17 mouse cellular contexts compared by ENCODE assay signal in genomic region chr9:78547742-78548141, GRCm38 (mm10). TPM values are rescaled to one million over a fixed set of nuclear protein-coding genes. Genes with fewer than 3 reads are reported as not detected.
A peak's percentile ranks its signal among the peaks of the same experiment; 100 is the strongest.
DNase-seq lines count a peak whose midpoint lies in the region; ATAC-seq and TF ChIP-seq lines count a peak whose summit lies in the region.
"Had no signal": no experiment of that assay in that cellular context is flagged by ENCODE, and none has a peak within 500 bp of the region (broad histone marks: within the 10 kb centered on the region; RNA-seq: fewer than 3 reads in every experiment).

No protein-coding gene starts in this region.

- no peak overlapping the region for H3K4me3 ChIP-seq in layer of hippocampus, adult 2 months
- H3K4me3 ChIP-seq in liver, embryonic 14.5 days (ENCODE audit: insufficient read depth in 1 of 2, low read depth in 2 of 2, low read length in 2 of 2), result no peak overlapping the region
- H3K4me3 ChIP-seq in thymus, adult 2 months (ENCODE audit: control insufficient read depth, insufficient read depth, low read length), result no peak overlapping the region
- H3K4me3 ChIP-seq: embryonic facial prominence, embryonic 10.5 days; forebrain, embryonic 10.5 days; heart, embryonic 12.5 days; hindbrain, embryonic 13.5 days; kidney, embryonic 15.5 days; limb, embryonic 15.5 days had no signal

- no peak for ATAC-seq in liver, embryonic 14.5 days (ENCODE audit: insufficient read depth)

- TF ChIP-seq POLR2A in thymus, adult 2 months (IDR thresholded peaks at IDR 0.05; ENCODE audit: control insufficient read depth, extremely low read depth, insufficient read depth, low read length, poor library complexity), result no peak

- no peaks in the 10 kb centered on the region for H3K4me1 ChIP-seq in liver, embryonic 14.5 days (replicated peaks; ENCODE audit: control insufficient read depth in 2 of 2, insufficient read depth in 2 of 2, low read length in 1 of 2)
- no peaks in the 10 kb centered on the region for H3K4me1 ChIP-seq in thymus, adult 2 months (replicated peaks; ENCODE audit: control insufficient read depth, insufficient read depth, low read length)
- H3K4me1 ChIP-seq: embryonic facial prominence, embryonic 10.5 days; forebrain, embryonic 10.5 days; heart, embryonic 12.5 days; hindbrain, embryonic 13.5 days; kidney, embryonic 15.5 days; limb, embryonic 15.5 days had no signal

- peak; percentile 17 to 41 for DNase-seq in cerebellum, postnatal 10 days
- no peak for DNase-seq in cerebellum, adult 8-10 months
- DNase-seq in layer of hippocampus, adult 2 months (ENCODE audit: low spot score in 2 of 2), result no peak
- DNase-seq in layer of hippocampus, postnatal 36 days, result no peak
- peak; percentile 25 for DNase-seq in NIH3T3 (ENCODE audit: low read depth)
- no peak for DNase-seq in liver, embryonic 14.5 days (ENCODE audit: low read depth in 3 of 3, low spot score in 3 of 3)
- no peak for DNase-seq in spleen, postnatal 14 days (ENCODE audit: low spot score in 2 of 2)
- no peak for DNase-seq in thymus, adult 2 months
- DNase-seq: adrenal gland, postnatal 14 days; cerebellum, adult 11 months; retina, postnatal 1 day had no signal

- 84% methylated on average over 12 of the region's 12 CpGs for whole genome bisulfite sequencing in liver, embryonic 14.5 days (ENCODE audit: insufficient replicate concordance)
- WGBS in thymus, adult 2 months, result 96% methylated on average over 12 of the region's 12 CpGs

- no peaks in the 10 kb centered on the region for H3K9me3 ChIP-seq in liver, embryonic 14.5 days (ENCODE audit: control insufficient read depth, low read length)
- H3K9me3 ChIP-seq: embryonic facial prominence, embryonic 10.5 days; forebrain, embryonic 10.5 days; heart, embryonic 12.5 days; hindbrain, embryonic 13.5 days; kidney, embryonic 15.5 days; limb, embryonic 15.5 days had no signal

- peak; percentile 24 for TF ChIP-seq CTCF in layer of hippocampus, adult 2 months (conservative IDR thresholded peaks at IDR 0.05)
- peak; percentile 73 for TF ChIP-seq CTCF in liver, embryonic 14.5 days (IDR thresholded peaks at IDR 0.05; ENCODE audit: low read depth)
- TF ChIP-seq CTCF in thymus, adult 2 months (IDR thresholded peaks at IDR 0.05; ENCODE audit: borderline replicate concordance, control insufficient read depth, extremely low read depth, insufficient read depth, low read length, poor library complexity), result no peak

- no peak overlapping the region for H3K9ac ChIP-seq in liver, embryonic 14.5 days (replicated peaks)
- H3K9ac ChIP-seq: heart, embryonic 12.5 days; hindbrain, embryonic 13.5 days; kidney, embryonic 15.5 days; limb, embryonic 15.5 days had no signal

- TF ChIP-seq EP300 in liver, embryonic 14.5 days (IDR thresholded peaks at IDR 0.05; ENCODE audit: low read depth), result no peak

- H3K4me2 ChIP-seq in liver, embryonic 14.5 days (ENCODE audit: low read depth), result no peak overlapping the region
- H3K4me2 ChIP-seq: heart, embryonic 12.5 days; hindbrain, embryonic 13.5 days; kidney, embryonic 15.5 days; limb, embryonic 15.5 days had no signal

- H3K27ac ChIP-seq in layer of hippocampus, adult 2 months, result no peak overlapping the region
- H3K27ac ChIP-seq in liver, embryonic 14.5 days, result no peak overlapping the region
- no peak overlapping the region for H3K27ac ChIP-seq in thymus, adult 2 months (ENCODE audit: control insufficient read depth, insufficient read depth, low read length)
- H3K27ac ChIP-seq: embryonic facial prominence, embryonic 10.5 days; forebrain, embryonic 10.5 days; hindbrain, embryonic 13.5 days; kidney, embryonic 15.5 days; limb, embryonic 15.5 days had no signal

- H3K36me3 ChIP-seq in liver, embryonic 14.5 days (replicated peaks; ENCODE audit: control insufficient read depth, insufficient read depth, low read depth), result no peaks in the 10 kb centered on the region
- no peaks in the 10 kb centered on the region; the same call in 1 of the 2 replicates for H3K36me3 ChIP-seq in thymus, adult 2 months (ENCODE audit: control insufficient read depth, insufficient read depth, low read length)

- no peaks in the 10 kb centered on the region for H3K27me3 ChIP-seq in liver, embryonic 14.5 days (ENCODE audit: control insufficient read depth, insufficient read depth, low read length)
- H3K27me3 ChIP-seq in thymus, adult 2 months (ENCODE audit: control insufficient read depth, insufficient read depth, low read length), result no peaks in the 10 kb centered on the region
- H3K27me3 ChIP-seq: heart, embryonic 12.5 days; hindbrain, embryonic 13.5 days; kidney, embryonic 15.5 days; limb, embryonic 15.5 days had no signal

RNA-seq across cellular contexts. Expression of gene Slc17a5, which starts 40.1 kb away (rescaled TPM):
- total RNA-seq in layer of hippocampus, adult 2 months (2021), result 10 to 100 TPM; 23.0 to 24.5 TPM
- total RNA-seq in layer of hippocampus, postnatal 36 days (2021), result 10 to 100 TPM; 21.1 to 21.7 TPM
- 1.7 and 2.4 TPM in 2 replicates for polyA plus RNA-seq in liver, embryonic 14.5 days (2012; rRNA removed)
- 3.2 and 3.8 TPM in 2 replicates for polyA plus RNA-seq in liver, embryonic 14.5 days (2014; fragmentation: Nextera tagmentation; extraction: Ambion mirVana)
- 15.5 and 16.6 TPM in 2 replicates for polyA plus RNA-seq in thymus, adult 2 months (2012; rRNA removed)

RNA-seq across cellular contexts. Expression of gene Eef1a1, which starts 58.8 kb away (rescaled TPM):
- 1,000 to 10,000 TPM; 3,119 to 3,317 TPM for total RNA-seq in layer of hippocampus, adult 2 months (2021)
- 1,000 to 10,000 TPM; 2,932 to 3,031 TPM for total RNA-seq in layer of hippocampus, postnatal 36 days (2021)
- 2,579 and 4,315 TPM in 2 replicates for polyA plus RNA-seq in liver, embryonic 14.5 days (2012; rRNA removed)
- polyA plus RNA-seq in liver, embryonic 14.5 days (2014; fragmentation: Nextera tagmentation; extraction: Ambion mirVana), result 2,316 and 2,621 TPM in 2 replicates
- polyA plus RNA-seq in thymus, adult 2 months (2012; rRNA removed), result 4,171 and 4,540 TPM in 2 replicates

Comparison
In these comparisons a context has a peak if more than half of its experiments do, and no peak if none do; other contexts are left out.
1. DNase-seq: peak in cerebellum, postnatal 10 days (2 of 2) and NIH3T3 (single experiment); none in cerebellum, adult 8-10 months (single experiment), layer of hippocampus, adult 2 months (0 of 2), layer of hippocampus, postnatal 36 days (0 of 2), liver, embryonic 14.5 days (0 of 3), spleen, postnatal 14 days (0 of 2) and thymus, adult 2 months (single experiment).